Mouse (Mus musculus) midbrain, embryonic 16.5 days (tissue): Measurements from ENCODE around the gene Hdac5. TPM values are rescaled to one million over a fixed set of nuclear protein-coding genes. Genes with fewer than 3 reads are reported as not detected.

Source experiments
- ATAC-seq: fragments of 200-750 bp; cut with Nextera tagmentation; 2 replicates; pipeline ENCODE4 v1.8.0; 2017; ENCODE audit warnings: moderate TSS enrichment
- H3K27ac ChIP-seq: fragments of 300-500 bp; sonication (generic); 2 replicates; pipeline ENCODE4 v1.5.1; 2014; ENCODE audit warnings: mild to moderate bottlenecking, low read length, mixed read lengths
- H3K27me3 ChIP-seq: fragments of 300-500 bp; sonication (generic); 2 replicates; pipeline ENCODE4 v1.6.1; 2014; ENCODE audit warnings: low read depth, low read length, mixed read lengths; ENCODE audit not compliant: control insufficient read depth, insufficient read depth
- H3K36me3 ChIP-seq: fragments of 300-500 bp; sonication (generic); 2 replicates; pipeline ENCODE4 v1.6.1; 2014; ENCODE audit warnings: mild to moderate bottlenecking, low read length, moderate library complexity, mixed read lengths; ENCODE audit not compliant: control insufficient read depth, insufficient read depth
- H3K4me1 ChIP-seq: fragments of 300-500 bp; sonication (generic); 2 replicates; pipeline ENCODE4 v1.6.1; 2014; ENCODE audit warnings: mild to moderate bottlenecking, low read length, mixed read lengths; ENCODE audit not compliant: control insufficient read depth, insufficient read depth
- H3K4me2 ChIP-seq: fragments of 300-500 bp; sonication (generic); 2 replicates; pipeline ENCODE4 v1.6.1; 2014; ENCODE audit warnings: mild to moderate bottlenecking, low read length, mixed read lengths
- H3K4me3 ChIP-seq: fragments of 300-500 bp; sonication (generic); 2 replicates; pipeline ENCODE4 v1.5.1; 2014; ENCODE audit warnings: low read depth, mild to moderate bottlenecking, low read length, moderate library complexity, mixed read lengths
- H3K9ac ChIP-seq: fragments of 300-500 bp; sonication (generic); 2 replicates; pipeline ENCODE4 v1.6.1; 2014; ENCODE audit warnings: low read depth, low read length, mixed read lengths
- H3K9me3 ChIP-seq: fragments of 300-500 bp; sonication (generic); replicated peaks from 2 replicates; pipeline ENCODE4 v1.6.1; 2014; ENCODE audit warnings: mild to moderate bottlenecking, low read length, mixed read lengths; ENCODE audit not compliant: control insufficient read depth, poor library complexity, severe bottlenecking
- WGBS: fragments of 180-500 bp; shearing (Covaris S2); extraction: QIAGEN DNeasy Blood & Tissue Kit; methylation state at CpG from one replicate; pipeline ENCODE4 v1.1.7; 2014; 5-methylcytosine and 5-hydroxymethylcytosine counted together
- polyA plus RNA-seq: library from polyadenylated mRNA; unstranded; fragments of >200 nt; fragmentation: Nextera tagmentation; extraction: Ambion mirVana; gene quantifications from 2 replicates; pipeline ENCODE4 v1.2.1, GENCODE M21; 2015

Gene Hdac5
- 74.4 and 76.3 TPM in 2 replicates for polyA plus RNA-seq

GRCm38 (mm10) chr11:102230006-102230741, at the start of gene Hdac5:
Gene Hdac5 (minus strand): TSS chr11:102230166.
- peak; percentile 91 for ATAC-seq
- H3K27ac ChIP-seq: peak within 1 kb of the TSS; percentile 94

GRCm38 (mm10) chr11:102279595-102279994, 49.6 kb upstream of the Hdac5 start:
- Histone ChIP-seq H3K4me3 (no peak overlapping the region), H3K4me1 (peaks cover 8% of the 10 kb centered on the region; the same call in 1 of the 2 replicates), H3K9me3 (no peaks in the 10 kb centered on the region), H3K27me3 (no peaks in the 10 kb centered on the region), H3K4me2 (no peak overlapping the region), H3K9ac (no peak overlapping the region), H3K36me3 (no peaks in the 10 kb centered on the region), H3K27ac (no peak overlapping the region)
- 96% methylated on average over 3 of the region's 3 CpGs for WGBS
- ATAC-seq: no peak

More at GRCm38 (mm10) chr11:102230006-102230741, at the start of gene Hdac5:
- peak within 1 kb of the TSS; percentile 77 for H3K4me2 ChIP-seq
- H3K9ac ChIP-seq: peak within 1 kb of the TSS; percentile 92
- no peaks in the 10 kb centered on the region for H3K27me3 ChIP-seq
- H3K4me3 ChIP-seq: peak within 1 kb of the TSS; percentile 87
- no peaks in the 10 kb centered on the region for H3K9me3 ChIP-seq
- WGBS: under 1% methylated on average over 41 of the region's 49 CpGs
- H3K36me3 ChIP-seq: no peaks in the 10 kb centered on the region
- H3K4me1 ChIP-seq: peaks cover 36% of the 10 kb centered on the region

- Histone ChIP-seq H3K27ac (no peak overlapping the region), H3K4me1 (peaks cover 8% of the 10 kb centered on the region; the same call in 1 of the 2 replicates), H3K36me3 (no peaks in the 10 kb centered on the region), H3K27me3 (no peaks in the 10 kb centered on the region), H3K9ac (no peak overlapping the region), H3K9me3 (no peaks in the 10 kb centered on the region), H3K4me3 (no peak overlapping the region), H3K4me2 (no peak overlapping the region)
- 40% methylated on average over 10 of the region's 12 CpGs for WGBS
- no peak for ATAC-seq
These were observed 47.8 kb upstream of the Hdac5 start for GRCm38 (mm10) chr11:102277754-102278153.

- peak; percentile 82 for ATAC-seq
- Histone ChIP-seq H3K9ac (peak overlapping the region; percentile 71), H3K4me1 (peaks cover 8% of the 10 kb centered on the region; the same call in 1 of the 2 replicates), H3K27ac (peak overlapping the region; percentile 47; the same call in 1 of the 2 replicates), H3K27me3 (no peaks in the 10 kb centered on the region), H3K4me2 (peak overlapping the region; percentile 87), H3K9me3 (no peaks in the 10 kb centered on the region), H3K4me3 (peak overlapping the region; percentile 41), H3K36me3 (no peaks in the 10 kb centered on the region)
- under 1% methylated on average over 33 of the region's 33 CpGs for WGBS
These were observed 46.5 kb upstream of the Hdac5 start for GRCm38 (mm10) chr11:102276411-102276915.

- no peak within 1 kb of the TSS; the same call in 1 of the 2 replicates for H3K4me2 ChIP-seq
- H3K27me3 ChIP-seq: no peaks in the 10 kb centered on the region; the same call in 1 of the 2 replicates
- H3K9me3 ChIP-seq: no peaks in the 10 kb centered on the region
- H3K4me3 ChIP-seq: no peak within 1 kb of the TSS
- H3K9ac ChIP-seq: no peak within 1 kb of the TSS
- no peaks in the 10 kb centered on the region for H3K36me3 ChIP-seq
- no peak within 1 kb of the TSS for H3K27ac ChIP-seq
- 81% methylated on average over 12 of the region's 12 CpGs for WGBS
- H3K4me1 ChIP-seq: no peaks in the 10 kb centered on the region
- no peak for ATAC-seq
These were observed 38.7 kb upstream of the Hdac5 start, which contains the start of gene Asb16 for GRCm38 (mm10) chr11:102268520-102269244. Gene Asb16 (plus strand): TSS chr11:102268743.

- Histone ChIP-seq H3K9me3 (no peaks in the 10 kb centered on the region), H3K9ac (peak overlapping the region; percentile 53), H3K27me3 (no peaks in the 10 kb centered on the region; the same call in 1 of the 2 replicates), H3K36me3 (no peaks in the 10 kb centered on the region), H3K4me3 (no peak overlapping the region), H3K27ac (no peak overlapping the region), H3K4me2 (peak overlapping the region; percentile 25; the same call in 1 of the 2 replicates), H3K4me1 (no peaks in the 10 kb centered on the region)
- ATAC-seq: peak; percentile 64; the same call in 1 of the 2 replicates
- 7% methylated on average over 11 of the region's 11 CpGs for WGBS
These were observed 37.5 kb upstream of the Hdac5 start for GRCm38 (mm10) chr11:102267480-102267879.

GRCm38 (mm10) chr11:102266631-102267355, 36.8 kb upstream of the Hdac5 start:
- ATAC-seq: no peak
- no peaks in the 10 kb centered on the region; the same call in 1 of the 2 replicates for H3K27me3 ChIP-seq
- H3K27ac ChIP-seq: no peak overlapping the region
- no peaks in the 10 kb centered on the region for H3K9me3 ChIP-seq
- no peaks in the 10 kb centered on the region for H3K36me3 ChIP-seq
- H3K4me2 ChIP-seq: no peak overlapping the region
- no peak overlapping the region for H3K4me3 ChIP-seq
- WGBS: 84% methylated on average over 8 of the region's 8 CpGs
- peak overlapping the region; percentile 53 for H3K9ac ChIP-seq
- no peaks in the 10 kb centered on the region for H3K4me1 ChIP-seq

- H3K27ac ChIP-seq: no peak overlapping the region
- no peak for ATAC-seq
- H3K27me3 ChIP-seq: no peaks in the 10 kb centered on the region; the same call in 1 of the 2 replicates
- H3K4me3 ChIP-seq: no peak overlapping the region
- no peaks in the 10 kb centered on the region for H3K36me3 ChIP-seq
- H3K4me2 ChIP-seq: no peak overlapping the region
- no peak overlapping the region for H3K9ac ChIP-seq
- WGBS: 59% methylated on average over 14 of the region's 14 CpGs
- no peaks in the 10 kb centered on the region for H3K4me1 ChIP-seq
- H3K9me3 ChIP-seq: no peaks in the 10 kb centered on the region
These were observed 35.9 kb upstream of the Hdac5 start for GRCm38 (mm10) chr11:102265816-102266215.
